Mouse (Mus musculus) forebrain, postnatal 0 days (tissue): Measurements from ENCODE around the gene Kctd5. TPM values are rescaled to one million over a fixed set of nuclear protein-coding genes. Genes with fewer than 3 reads are reported as not detected.

Experiments used
- ATAC-seq: fragments of 200-750 bp; cut with Nextera tagmentation; 2 replicates; pipeline ENCODE4 v1.8.0; 2017; ENCODE audit warnings: mild to moderate bottlenecking, moderate library complexity
- DNase-seq: peaks from one replicate; pipeline ENCODE4 v3.0.0-alpha.2; 2015
- H3K27ac ChIP-seq: fragments of 300-500 bp; sonication (generic); 2 replicates; pipeline ENCODE4 v1.5.1; 2014; ENCODE audit warnings: low read depth, mild to moderate bottlenecking, antibody characterized with exemption, low read length, moderate library complexity, mixed read lengths
- H3K27me3 ChIP-seq: fragments of 300-500 bp; sonication (generic); 2 replicates; pipeline ENCODE4 v1.6.1; 2014; ENCODE audit warnings: mild to moderate bottlenecking, low read length, mixed read lengths; ENCODE audit not compliant: insufficient read depth
- H3K36me3 ChIP-seq: fragments of 300-500 bp; sonication (generic); 2 replicates; pipeline ENCODE4 v1.6.1; 2014; ENCODE audit warnings: mild to moderate bottlenecking, moderate library complexity; ENCODE audit not compliant: insufficient read depth
- H3K4me1 ChIP-seq: fragments of 300-500 bp; sonication (generic); 2 replicates; pipeline ENCODE4 v1.6.1; 2014; ENCODE audit warnings: antibody characterized with exemption; ENCODE audit not compliant: insufficient read depth
- H3K4me2 ChIP-seq: fragments of 300-500 bp; sonication (generic); 2 replicates; pipeline ENCODE4 v1.6.1; 2014; ENCODE audit warnings: low read depth, mild to moderate bottlenecking, moderate library complexity
- H3K4me3 ChIP-seq: fragments of 300-500 bp; sonication (generic); 2 replicates; pipeline ENCODE4 v1.5.1; 2014; ENCODE audit warnings: low read depth, low read length, mixed read lengths
- H3K9ac ChIP-seq: fragments of 300-500 bp; sonication (generic); 2 replicates; pipeline ENCODE4 v1.6.1; 2014; ENCODE audit warnings: mild to moderate bottlenecking
- H3K9me3 ChIP-seq: fragments of 300-500 bp; sonication (generic); 2 replicates; pipeline ENCODE4 v1.6.1; 2016; ENCODE audit warnings: low read length
- CTCF ChIP-seq: sonication (generic); IDR thresholded peaks from 2 replicates; pipeline ENCODE4 v1.5.1; 2016; ENCODE audit warnings: antibody characterized with exemption, control low read depth, low read depth
- WGBS: fragments of 180-500 bp; shearing (Covaris S2); extraction: QIAGEN DNeasy Blood & Tissue Kit; methylation state at CpG from one replicate; pipeline ENCODE4 v1.1.7; 2014; 5-methylcytosine and 5-hydroxymethylcytosine counted together
- polyA plus RNA-seq: library from polyadenylated mRNA; unstranded; fragments of >200 nt; fragmentation: Nextera tagmentation; extraction: Ambion mirVana; gene quantifications from 2 replicates; pipeline ENCODE4 v1.2.1, GENCODE M21; 2015
- total RNA-seq: library from RNA; depleted of rRNA; stranded (reverse); fragments of >200 nt; gene quantifications from 2 replicates; pipeline ENCODE4 v1.2.3, GENCODE M21; 2014

The Kctd5 gene
- total and polyA plus RNA-seq, 2 experiments from 2014 or later, result 87.2 to 97.6 TPM

DNA sequence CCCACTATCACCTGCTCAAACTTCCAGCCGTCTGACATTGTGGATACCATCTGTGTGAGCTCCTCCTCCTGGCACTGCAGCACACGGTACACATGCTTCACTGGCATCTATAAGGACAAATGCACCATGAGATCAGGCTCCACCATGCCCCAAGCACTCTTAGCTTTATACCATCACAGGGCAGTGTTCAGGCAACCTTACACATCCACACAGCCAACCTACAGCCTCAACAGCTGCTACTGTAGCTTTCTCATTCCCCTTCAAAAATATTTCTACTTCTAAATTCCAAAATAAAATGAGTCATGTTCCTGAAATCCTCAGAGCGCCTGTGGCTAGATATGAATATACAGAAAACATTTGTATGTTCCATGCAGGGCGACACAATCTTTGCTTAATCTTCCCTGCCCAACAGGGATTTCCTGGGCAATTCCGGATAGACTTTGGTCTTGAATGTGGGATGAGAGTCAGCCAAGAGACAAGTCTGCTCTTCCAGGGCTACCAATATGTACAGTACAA is 15.5 kb downstream of the Kctd5 start:
- H3K27me3 ChIP-seq, result no peaks in the 10 kb centered on the region
- no peaks in the 10 kb centered on the region for H3K9me3 ChIP-seq
- H3K9ac ChIP-seq, result no peak overlapping the region
- H3K4me1 ChIP-seq, result no peaks in the 10 kb centered on the region
- 91% methylated on average over 5 of the region's 5 CpGs for WGBS
- H3K4me3 ChIP-seq, result no peak overlapping the region
- DNase-seq (no peak), ATAC-seq (no peak)
- peaks cover 72% of the 10 kb centered on the region for H3K36me3 ChIP-seq
- no peak overlapping the region for H3K4me2 ChIP-seq
- no peak for TF ChIP-seq CTCF
- no peak overlapping the region for H3K27ac ChIP-seq

GRCm38 (mm10) chr17:24056636-24057625 is 16.4 kb downstream of the Kctd5 start:
- peaks cover 79% of the 10 kb centered on the region for H3K36me3 ChIP-seq
- TF ChIP-seq CTCF, result no peak
- H3K27me3 ChIP-seq, result no peaks in the 10 kb centered on the region
- H3K4me2 ChIP-seq, result no peak overlapping the region
- H3K27ac ChIP-seq, result no peak overlapping the region
- DNase-seq, result no peak
- H3K9ac ChIP-seq, result no peak overlapping the region
- WGBS, result 94% methylated on average over 14 of the region's 14 CpGs
- no peak overlapping the region for H3K4me3 ChIP-seq
- 0 out of 2 replicates have a peak, but pooled peaks have one; percentile 14 for ATAC-seq
- H3K9me3 ChIP-seq, result no peaks in the 10 kb centered on the region
- H3K4me1 ChIP-seq, result no peaks in the 10 kb centered on the region

- Histone ChIP-seq H3K27ac (no peak overlapping the region), H3K9ac (no peak overlapping the region), H3K4me3 (no peak overlapping the region), H3K9me3 (no peaks in the 10 kb centered on the region), H3K27me3 (no peaks in the 10 kb centered on the region), H3K4me1 (no peaks in the 10 kb centered on the region), H3K36me3 (peaks cover 57% of the 10 kb centered on the region), H3K4me2 (no peak overlapping the region)
- DNase-seq, result no peak
- 96% methylated on average over 8 of the region's 8 CpGs for WGBS
- no peak for TF ChIP-seq CTCF
- no peak for ATAC-seq
These were observed 24.3 kb downstream of the Kctd5 start for GRCm38 (mm10) chr17:24049008-24049407.

GRCm38 (mm10) chr17:24048053-24048452 is 25.2 kb downstream of the Kctd5 start:
- Histone ChIP-seq H3K9ac (no peak overlapping the region), H3K9me3 (no peaks in the 10 kb centered on the region), H3K4me1 (no peaks in the 10 kb centered on the region), H3K4me3 (no peak overlapping the region), H3K27ac (no peak overlapping the region), H3K4me2 (no peak overlapping the region), H3K27me3 (no peaks in the 10 kb centered on the region), H3K36me3 (peaks cover 47% of the 10 kb centered on the region)
- no peak for DNase-seq
- ATAC-seq, result no peak
- 95% methylated on average over 5 of the region's 5 CpGs for WGBS
- TF ChIP-seq CTCF, result no peak

DNA sequence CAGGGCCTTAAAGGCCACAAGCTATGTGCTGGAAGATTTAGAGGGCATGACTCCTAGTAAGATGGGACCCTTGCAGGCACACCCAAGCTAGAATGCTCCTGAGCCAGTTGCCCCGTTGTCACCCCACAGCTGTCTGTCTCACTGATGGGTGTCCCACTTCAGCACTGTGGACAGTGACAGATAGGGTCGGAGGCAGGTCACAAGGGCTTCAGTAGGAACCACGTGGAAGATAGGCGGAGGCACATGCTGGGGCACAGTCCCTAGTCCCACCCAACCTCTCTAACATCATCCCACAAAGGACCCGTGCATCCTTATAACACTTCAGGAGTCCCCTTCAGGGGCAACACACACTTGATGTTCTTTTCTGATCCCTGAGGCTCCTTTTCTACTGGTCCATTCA is 27.3 kb downstream of the Kctd5 start:
- DNase-seq, result no peak
- TF ChIP-seq CTCF, result no peak
- H3K27ac ChIP-seq, result no peak overlapping the region
- no peaks in the 10 kb centered on the region for H3K27me3 ChIP-seq
- no peak overlapping the region for H3K4me3 ChIP-seq
- no peaks in the 10 kb centered on the region for H3K4me1 ChIP-seq
- WGBS, result 50% methylated on average over 5 of the region's 5 CpGs
- H3K4me2 ChIP-seq, result no peak overlapping the region
- peaks cover 36% of the 10 kb centered on the region for H3K36me3 ChIP-seq
- no peak for ATAC-seq
- no peaks in the 10 kb centered on the region for H3K9me3 ChIP-seq
- H3K9ac ChIP-seq, result no peak overlapping the region

GRCm38 (mm10) chr17:24045608-24046007 is 27.7 kb downstream of the Kctd5 start:
- DNase-seq (no peak), ATAC-seq (no peak)
- no peak overlapping the region for H3K4me2 ChIP-seq
- H3K4me1 ChIP-seq, result no peaks in the 10 kb centered on the region
- H3K9me3 ChIP-seq, result no peaks in the 10 kb centered on the region
- H3K27me3 ChIP-seq, result no peaks in the 10 kb centered on the region
- peaks cover 32% of the 10 kb centered on the region for H3K36me3 ChIP-seq
- H3K27ac ChIP-seq, result no peak overlapping the region
- WGBS, result 79% methylated on average over 10 of the region's 10 CpGs
- no peak for TF ChIP-seq CTCF
- H3K9ac ChIP-seq, result no peak overlapping the region
- no peak overlapping the region for H3K4me3 ChIP-seq

DNA sequence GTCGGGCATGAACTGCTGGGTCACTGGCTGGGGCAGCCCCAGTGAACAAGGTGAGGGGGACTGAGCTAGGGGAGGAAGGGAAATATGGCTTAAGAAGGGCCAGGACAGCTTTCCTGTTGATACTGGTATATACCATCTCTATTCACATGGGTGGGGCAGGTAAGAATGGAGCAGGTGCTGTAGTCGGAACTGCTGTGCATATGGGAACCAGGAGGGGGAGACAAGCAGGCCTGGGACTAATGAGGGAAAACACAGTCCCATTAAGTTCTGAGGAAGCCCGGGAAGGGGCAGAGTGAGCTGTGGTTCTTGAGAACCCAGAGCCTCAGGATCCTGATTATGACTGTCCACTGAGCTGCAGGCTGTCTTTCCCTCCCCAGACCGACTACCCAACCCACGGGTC is 28.8 kb downstream of the Kctd5 start:
- Histone ChIP-seq H3K27me3 (no peaks in the 10 kb centered on the region), H3K9me3 (no peaks in the 10 kb centered on the region), H3K27ac (no peak overlapping the region), H3K4me1 (no peaks in the 10 kb centered on the region), H3K4me3 (no peak overlapping the region), H3K4me2 (no peak overlapping the region), H3K36me3 (peaks cover 29% of the 10 kb centered on the region), H3K9ac (no peak overlapping the region)
- ATAC-seq (no peak), DNase-seq (no peak)
- no peak for TF ChIP-seq CTCF
- 67% methylated on average over 5 of the region's 5 CpGs for WGBS
